Mouse (Mus musculus): ENCODE results near the gene Tubb5.

DNA sequence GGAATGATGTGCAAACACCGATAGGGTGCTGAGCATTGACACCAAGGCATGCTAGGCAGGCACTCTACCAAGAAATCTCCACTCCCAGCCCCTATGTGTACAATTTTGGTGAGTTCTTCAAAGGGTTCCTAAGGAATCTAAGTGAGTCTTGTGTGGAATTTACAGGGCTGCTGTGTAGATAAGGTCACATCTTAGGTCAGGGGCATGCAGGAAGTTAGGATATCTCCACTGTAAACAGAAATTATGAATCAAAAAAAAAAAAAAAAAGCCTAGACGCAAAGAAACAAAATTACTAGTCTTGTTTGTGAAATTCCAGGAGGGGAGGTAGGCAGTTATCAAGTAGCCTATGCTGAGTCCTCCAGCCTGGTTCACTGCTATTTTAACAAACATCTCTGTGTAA is 45.3 kb downstream of the Tubb5 start:
- TF ChIP-seq POLR2A (IDR thresholded peaks at IDR 0.05; ENCODE audit: borderline replicate concordance, insufficient read depth, low read length): no peak
- no peak for TF ChIP-seq CTCF (IDR thresholded peaks at IDR 0.05; ENCODE audit: borderline replicate concordance, insufficient read depth, low read depth, low read length)
